Mouse (Mus musculus) hindbrain, postnatal 0 days (tissue): ENCODE data around the gene Hist1h2ai. TPM values are rescaled to one million over a fixed set of nuclear protein-coding genes. Genes with fewer than 3 reads are reported as not detected.
"Not testable (repeated sequence)": the region's sequence is repeated elsewhere in the genome, so short reads cannot be mapped to it uniquely, and the experiment has no call there.

ENCODE experiments used
- ATAC-seq: fragments of 200-750 bp; cut with Nextera tagmentation; 2 replicates; pipeline ENCODE4 v1.8.0; 2017; ENCODE audit warnings: mild to moderate bottlenecking, moderate TSS enrichment, moderate library complexity
- DNase-seq: peaks from one replicate; pipeline ENCODE4 v3.0.0-alpha.2; 2015; ENCODE audit warnings: low spot score
- H3K27ac ChIP-seq: fragments of 300-500 bp; sonication (generic); 2 replicates; pipeline ENCODE4 v1.5.1; 2014; ENCODE audit warnings: mild to moderate bottlenecking
- H3K27me3 ChIP-seq: fragments of 300-500 bp; sonication (generic); 2 replicates; pipeline ENCODE4 v1.6.1; 2014; ENCODE audit warnings: low read length, mixed read lengths; ENCODE audit not compliant: insufficient read depth
- H3K36me3 ChIP-seq: fragments of 300-500 bp; sonication (generic); 2 replicates; pipeline ENCODE4 v1.6.1; 2014; ENCODE audit warnings: low read length, mixed read lengths; ENCODE audit not compliant: insufficient read depth
- H3K4me1 ChIP-seq: fragments of 300-500 bp; sonication (generic); 2 replicates; pipeline ENCODE4 v1.6.1; 2014; ENCODE audit warnings: antibody characterized with exemption, low read length, mixed read lengths; ENCODE audit not compliant: insufficient read depth
- H3K4me2 ChIP-seq: fragments of 300-500 bp; sonication (generic); 2 replicates; pipeline ENCODE4 v1.6.1; 2014; ENCODE audit warnings: low read depth, mild to moderate bottlenecking, low read length, moderate library complexity, mixed read lengths
- H3K4me3 ChIP-seq: fragments of 300-500 bp; sonication (generic); 2 replicates; pipeline ENCODE4 v1.5.1; 2014; ENCODE audit warnings: low read length
- H3K9ac ChIP-seq: fragments of 300-500 bp; sonication (generic); replicated peaks from 2 replicates; pipeline ENCODE4 v1.6.1; 2014; ENCODE audit warnings: mild to moderate bottlenecking, low read length, moderate library complexity, mixed read lengths
- H3K9me3 ChIP-seq: fragments of 300-500 bp; sonication (generic); 2 replicates; pipeline ENCODE4 v1.6.1; 2016; ENCODE audit warnings: low read length, mixed read lengths
- CTCF ChIP-seq: IDR thresholded peaks from 2 replicates; pipeline ENCODE4 v1.5.1; 2016; ENCODE audit warnings: antibody characterized with exemption, control low read depth, low read depth
- WGBS: fragments of 180-500 bp; shearing (Covaris S2); extraction: QIAGEN DNeasy Blood & Tissue Kit; methylation state at CpG from one replicate; pipeline ENCODE4 v1.1.7; 2014; 5-methylcytosine and 5-hydroxymethylcytosine counted together
- polyA plus RNA-seq: library from polyadenylated mRNA; unstranded; fragments of >200 nt; fragmentation: Nextera tagmentation; extraction: Ambion mirVana; gene quantifications from 2 replicates; pipeline ENCODE4 v1.2.1, GENCODE M21; 2015
- total RNA-seq: library from RNA; depleted of rRNA; stranded (reverse); fragments of >200 nt; gene quantifications from 2 replicates; pipeline ENCODE4 v1.2.3, GENCODE M21; 2014

The Hist1h2ai gene
- total and polyA plus RNA-seq, 2 experiments from 2014 or later: 5.8 to 934 TPM

GRCm38 (mm10) chr13:21718381-21719080 lies 2.3 kb downstream of the Hist1h2ai start:
- 0 out of 2 replicates have a peak overlapping the region, but pooled peaks have one; percentile 58 for H3K27ac ChIP-seq
- whole genome bisulfite sequencing: 63% methylated on average over 4 of the region's 4 CpGs

GRCm38 (mm10) chr13:21721107-21721756 lies 5.0 kb downstream of the Hist1h2ai start:
- ATAC-seq: peak; percentile 18
- Histone ChIP-seq H3K4me3 (peak overlapping the region; percentile 39), H3K27ac (peak overlapping the region; percentile 66; the same call in 1 of the 2 replicates), H3K4me2 (peak overlapping the region; percentile 59)
- WGBS: 1% methylated on average over 19 of the region's 44 CpGs
- not testable (repeated sequence) for H3K27me3 ChIP-seq, H3K9ac ChIP-seq, H3K9me3 ChIP-seq, H3K4me1 ChIP-seq, DNase-seq, H3K36me3 ChIP-seq

More at GRCm38 (mm10) chr13:21718381-21719080, 2.3 kb downstream of the Hist1h2ai start:
- H3K27me3 ChIP-seq: no peaks in the 10 kb centered on the region
- no peak for TF ChIP-seq CTCF
- no peaks in the 10 kb centered on the region for H3K9me3 ChIP-seq
- H3K4me1 ChIP-seq: peaks cover 9% of the 10 kb centered on the region; the same call in 1 of the 2 replicates
- peak overlapping the region; percentile 31 for H3K4me3 ChIP-seq
- peak overlapping the region; percentile 72 for H3K4me2 ChIP-seq
- no peak for ATAC-seq
- DNase-seq: no peak
- peak overlapping the region; percentile 44 for H3K9ac ChIP-seq
- H3K36me3 ChIP-seq: no peaks in the 10 kb centered on the region

- H3K4me3 ChIP-seq: peak within 1 kb of the TSS; percentile 39
- H3K36me3 ChIP-seq, H3K4me1 ChIP-seq, H3K27me3 ChIP-seq, H3K9me3 ChIP-seq: not testable (repeated sequence)
- WGBS: under 1% methylated on average over 36 of the region's 37 CpGs
- H3K9ac ChIP-seq: 0 out of 2 replicates have a peak within 1 kb of the TSS, but pooled peaks have one; percentile 5
- H3K4me2 ChIP-seq: peak within 1 kb of the TSS; percentile 59
- DNase-seq (peak; percentile 93), ATAC-seq (peak; percentile 96)
- peak within 1 kb of the TSS; percentile 88 for H3K27ac ChIP-seq
Observed at GRCm38 (mm10) chr13:21721757-21722372, 5.6 kb downstream of the Hist1h2ai start, which contains the start of gene Hist1h2bm. Hist1h2bm (plus strand) TSS chr13:21722044.

GRCm38 (mm10) chr13:21722373-21722925 lies 6.2 kb downstream of the Hist1h2ai start:
- Histone ChIP-seq H3K27me3 (no peaks in the 10 kb centered on the region), H3K27ac (peak overlapping the region; percentile 88), H3K4me2 (peak overlapping the region; percentile 59), H3K9me3 (no peaks in the 10 kb centered on the region), H3K4me1 (peaks cover 9% of the 10 kb centered on the region; the same call in 1 of the 2 replicates), H3K4me3 (peak overlapping the region; percentile 39), H3K9ac (0 out of 2 replicates have a peak overlapping the region, but pooled peaks have one; percentile 5), H3K36me3 (no peaks in the 10 kb centered on the region)
- ATAC-seq: peak; percentile 68
- DNase-seq: peak; percentile 56
- no peak for TF ChIP-seq CTCF
- 2% methylated on average over 11 of the region's 11 CpGs for WGBS

GRCm38 (mm10) chr13:21722993-21723836 lies 7.0 kb downstream of the Hist1h2ai start:
- H3K9ac ChIP-seq: no peak overlapping the region
- TF ChIP-seq CTCF: 0 out of 2 replicates have a peak, but pooled peaks have one; percentile 11
- peak overlapping the region; percentile 59; the same call in 1 of the 2 replicates for H3K4me2 ChIP-seq
- H3K27ac ChIP-seq: peak overlapping the region; percentile 88; the same call in 1 of the 2 replicates
- no peaks in the 10 kb centered on the region for H3K36me3 ChIP-seq
- no peaks in the 10 kb centered on the region for H3K27me3 ChIP-seq
- no peaks in the 10 kb centered on the region for H3K9me3 ChIP-seq
- DNase-seq: no peak
- 36% methylated on average over 5 of the region's 5 CpGs for WGBS
- no peak for ATAC-seq
- H3K4me1 ChIP-seq: peaks cover 7% of the 10 kb centered on the region; the same call in 1 of the 2 replicates
- H3K4me3 ChIP-seq: no peak overlapping the region
